Mouse (Mus musculus) heart, postnatal 25 days (tissue): ENCODE data around the gene Tuft1. TPM values are rescaled to one million over a fixed set of nuclear protein-coding genes. Genes with fewer than 3 reads are reported as not detected.
"Not testable (repeated sequence)": the region's sequence is repeated elsewhere in the genome, so short reads cannot be mapped to it uniquely, and the experiment has no call there.

Experiments used
- DNase-seq: peaks from one replicate; pipeline ENCODE4 v3.0.0; 2022; ENCODE audit warnings: low spot score
- intact Hi-C: fragments of 180-260 bp; cut with DNase I; formaldehyde crosslinking; loops from one replicate; pipeline ENCODE4 v1.15.1; 2025
- total RNA-seq, 2 experiments: library from RNA; stranded (reverse); gene quantifications; 2 replicates each; pipeline ENCODE4 v1.2.3; 2021

Gene Tuft1
- 1 to 10 TPM; 2.5 to 3.0 TPM for total RNA-seq

DNA sequence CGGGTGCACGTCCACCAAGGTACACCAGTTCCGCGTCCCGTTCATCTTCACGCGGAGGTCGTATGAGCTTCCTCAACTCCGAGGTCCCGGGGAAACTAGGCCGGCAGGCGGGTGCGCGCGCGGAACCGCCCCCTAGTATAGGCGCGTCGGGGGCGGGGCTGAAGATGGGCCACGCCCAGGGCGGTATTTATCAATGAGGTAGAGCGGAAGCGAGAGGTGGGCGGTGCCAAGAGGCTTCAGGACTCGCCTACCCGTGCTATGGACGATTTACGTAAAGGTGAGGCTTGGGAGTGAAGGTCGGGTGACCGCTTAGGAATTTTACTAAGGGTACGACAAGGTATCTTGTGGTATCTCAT lies at the start of gene Tuft1:
Gene Tuft1, minus strand, starts transcription at position 133 of the 356 bp plus-strand sequence.
- intact Hi-C loops = loop anchor here (5.0 kb wide), 1 partner anchor 94 kb away; no protein-coding TSS in a partner anchor
- DNase-seq = peak; percentile 58

DNA sequence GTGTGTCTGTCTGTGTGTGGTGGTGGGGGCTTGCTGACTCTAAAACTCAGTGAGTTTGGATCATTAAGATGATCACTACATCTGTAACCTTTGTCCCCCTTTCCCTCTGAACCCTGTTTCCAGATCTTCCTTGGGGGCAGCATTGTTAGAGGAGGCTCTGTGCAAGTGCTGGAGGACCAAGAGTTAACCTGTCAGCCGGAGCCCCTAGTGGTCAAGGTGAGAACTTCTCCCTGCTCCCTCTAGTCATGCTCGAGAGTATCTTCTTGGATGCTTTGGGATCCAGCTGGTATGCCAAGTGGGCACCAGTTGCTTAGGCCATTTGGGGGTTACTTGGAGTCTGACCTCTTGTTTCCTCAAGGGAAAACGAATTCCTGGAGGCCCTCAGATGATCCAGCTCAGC lies 44.7 kb upstream of the Tuft1 start:
- not testable (repeated sequence) for DNase-seq
- intact Hi-C loops = loop anchor here (5.0 kb wide), 1 partner anchor 244 kb away; no protein-coding TSS in a partner anchor

GRCm38 (mm10) chr3:94702856-94703255 lies 44.2 kb upstream of the Tuft1 start:
- no peak for DNase-seq
- intact Hi-C loops = loop anchor here (5.0 kb wide), 1 partner anchor 244 kb away; no protein-coding TSS in a partner anchor

DNA sequence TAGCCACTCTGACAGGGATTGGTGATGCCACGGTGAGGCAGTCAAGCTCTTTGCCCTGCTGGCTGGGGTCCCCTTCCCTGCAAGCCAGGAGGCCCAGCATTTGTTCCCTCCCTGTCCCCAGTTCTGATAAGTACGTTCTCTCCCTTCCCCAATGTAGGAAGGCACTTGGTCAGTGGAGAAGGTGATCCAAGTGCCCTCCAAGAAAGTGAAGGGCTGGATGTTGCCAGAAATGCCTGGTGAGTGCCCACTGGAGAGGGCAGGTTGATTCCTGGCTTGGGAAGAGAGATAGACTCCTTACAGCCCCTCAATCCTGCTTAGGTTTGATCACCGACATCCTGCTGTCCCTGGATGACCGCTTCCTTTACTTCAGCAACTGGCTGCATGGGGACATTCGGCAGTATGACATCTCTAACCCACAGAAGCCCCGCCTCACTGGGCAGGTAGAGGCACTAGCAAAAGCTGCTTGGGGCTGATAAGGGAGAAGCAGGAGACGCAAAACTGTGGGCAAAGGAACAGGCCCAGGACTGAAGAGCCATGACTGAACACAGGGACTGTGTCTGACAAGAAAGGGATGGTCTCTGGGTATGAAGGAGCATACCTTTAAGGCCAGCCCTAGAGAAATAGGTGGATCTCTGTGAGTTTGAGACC lies 43.6 kb upstream of the Tuft1 start:
- not testable (repeated sequence) for DNase-seq
- intact Hi-C loops = loop anchor here (5.0 kb wide), 1 partner anchor 245 kb away; no protein-coding TSS in a partner anchor

DNA sequence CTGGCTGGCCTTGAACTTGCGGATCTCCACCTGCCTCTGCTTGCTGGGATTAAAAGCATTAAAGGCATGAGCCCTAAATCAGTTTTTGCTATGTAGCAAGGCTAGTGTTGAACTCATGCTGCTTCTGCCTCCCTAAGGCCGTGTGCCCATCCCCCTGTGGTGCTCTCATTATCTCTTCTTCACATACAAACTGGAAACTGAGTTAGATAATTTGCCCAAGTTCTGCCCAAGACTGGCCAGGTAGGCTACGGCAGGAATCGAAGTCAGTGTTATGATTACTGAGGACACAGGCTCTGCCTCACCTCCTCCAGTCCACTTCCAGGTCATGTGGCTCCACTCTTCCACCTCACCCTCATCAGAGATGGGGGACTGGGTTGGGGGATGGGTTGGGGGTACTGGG lies 37.6 kb upstream of the Tuft1 start:
- intact Hi-C loops = not testable (repeated sequence)

DNA sequence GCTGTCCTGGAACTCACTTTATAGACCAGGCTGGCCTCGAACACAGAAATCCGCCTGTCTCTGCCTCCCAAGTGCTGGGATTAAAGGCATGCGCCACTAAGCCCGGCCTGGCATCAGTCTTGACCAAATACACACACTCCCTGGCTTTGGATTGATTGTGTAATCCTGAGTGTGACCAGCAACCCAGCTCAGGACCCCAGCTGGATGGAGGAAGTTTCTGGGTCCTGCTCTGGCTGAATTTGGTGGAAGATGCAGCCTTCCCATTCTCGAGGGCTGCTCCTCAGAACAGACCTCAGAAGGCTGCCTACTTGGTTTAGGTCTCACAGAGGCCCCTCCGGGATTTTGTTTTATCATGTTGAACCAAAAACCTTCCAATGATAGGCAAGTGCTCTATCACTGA lies 36.9 kb upstream of the Tuft1 start:
- DNase-seq, intact Hi-C loops: not testable (repeated sequence)

More for the DNA sequence above, 37.6 kb upstream of the Tuft1 start:
- DNase-seq = not testable (repeated sequence)

DNA sequence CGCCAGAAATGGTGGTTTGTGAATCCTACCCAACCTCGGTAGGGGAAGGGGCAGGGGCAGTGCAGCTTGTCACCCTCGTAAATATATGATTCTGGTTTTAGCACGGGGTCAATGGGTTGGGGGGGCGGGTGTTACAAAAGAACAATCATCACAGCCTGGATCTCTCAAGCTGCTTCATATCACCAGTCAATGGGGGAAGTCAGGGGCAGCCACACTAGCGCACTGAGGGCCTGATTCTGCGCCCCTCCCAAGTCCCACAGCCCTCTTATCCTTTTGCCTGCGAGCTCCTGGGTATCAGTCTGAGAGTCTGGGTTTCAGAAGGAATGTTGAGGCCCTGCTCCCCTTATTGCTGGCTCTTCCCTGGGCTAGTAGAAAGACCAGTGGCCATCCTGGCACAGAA lies 35.2 kb upstream of the Tuft1 start:
- intact Hi-C loops, DNase-seq: not testable (repeated sequence)

- no peak for DNase-seq
- intact Hi-C loops = no loop called here
These were observed 34.7 kb upstream of the Tuft1 start, which contains the start of gene Selenbp2 for GRCm38 (mm10) chr3:94693329-94693825. Gene Selenbp2, plus strand, starts transcription at chr3:94693556.

GRCm38 (mm10) chr3:94691694-94692093 lies 33.0 kb upstream of the Tuft1 start:
- DNase-seq, intact Hi-C loops: not testable (repeated sequence)

DNA sequence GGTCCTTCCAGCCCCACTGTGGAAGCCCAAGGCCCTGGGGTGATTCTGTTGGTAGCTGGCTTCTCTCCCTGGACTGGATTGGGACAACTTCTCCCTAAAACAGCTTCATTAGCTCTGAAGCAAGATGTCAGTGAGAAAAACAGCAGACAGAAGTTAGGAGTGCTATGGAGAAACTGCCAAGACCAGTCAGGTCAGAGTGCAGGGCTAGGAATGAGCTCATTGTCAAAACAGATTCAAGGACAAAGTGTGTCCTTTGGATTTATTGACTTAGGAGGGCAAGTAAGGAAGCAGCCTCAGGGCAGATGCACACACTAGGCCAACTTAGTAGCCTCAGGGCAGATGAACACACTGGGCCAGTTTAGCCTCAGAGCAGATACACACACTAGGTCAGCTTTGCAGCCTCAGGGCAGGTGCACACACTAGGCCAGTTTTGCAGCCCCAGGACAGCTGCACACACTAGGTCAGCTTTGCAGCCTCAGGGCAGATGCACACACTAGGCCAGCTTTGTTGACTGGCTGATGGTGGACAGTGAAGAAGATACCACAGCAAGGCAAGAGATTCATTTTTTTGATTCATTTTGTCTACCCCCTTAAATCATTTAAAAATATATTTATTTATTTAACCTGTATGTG lies 32.1 kb upstream of the Tuft1 start:
- intact Hi-C loops = no loop called here
- no peak for DNase-seq

DNA sequence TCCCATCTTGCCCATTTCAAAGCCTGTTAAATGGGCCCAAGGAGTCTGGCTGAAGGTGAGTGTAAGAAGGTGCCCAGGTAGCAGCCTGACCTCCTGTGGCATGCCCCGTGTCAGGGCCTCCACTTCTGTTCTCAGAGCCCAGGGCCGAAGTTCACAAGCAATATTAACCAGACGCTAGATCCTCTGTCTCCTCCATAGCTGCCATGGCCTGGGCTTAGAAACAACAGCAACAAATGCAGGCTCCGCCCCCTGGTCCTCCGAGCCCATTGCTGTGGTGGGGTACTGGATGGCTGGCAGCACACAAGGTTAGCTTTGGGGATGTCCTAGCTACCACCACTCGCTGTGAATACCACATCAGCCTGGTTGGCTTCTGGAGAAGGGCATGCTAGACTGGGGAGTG lies 31.5 kb upstream of the Tuft1 start:
- intact Hi-C loops = not testable (repeated sequence)

GRCm38 (mm10) chr3:94689195-94689594 lies 30.5 kb upstream of the Tuft1 start:
- intact Hi-C loops = not testable (repeated sequence)

More for the DNA sequence above, 31.5 kb upstream of the Tuft1 start:
- DNase-seq = not testable (repeated sequence)

DNA sequence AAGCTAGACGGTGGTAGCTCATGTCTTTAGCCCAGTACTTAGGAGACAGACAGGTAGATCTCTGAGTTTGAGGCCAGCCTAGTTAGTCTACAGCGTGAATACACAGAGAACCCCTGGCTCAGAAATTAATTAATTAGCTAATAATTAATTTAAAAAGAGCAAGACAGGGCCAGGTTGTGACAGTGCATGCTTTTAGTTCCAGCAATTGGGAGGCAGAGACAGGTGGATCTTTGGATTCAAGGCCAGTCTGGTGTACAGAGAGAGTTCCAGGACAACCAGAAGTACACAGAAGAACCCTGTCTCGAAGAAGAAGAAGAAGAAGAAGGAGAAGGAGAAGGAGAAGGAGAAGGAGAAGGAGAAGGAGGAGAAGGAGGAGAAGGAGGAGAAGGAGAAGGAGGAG lies 30.0 kb upstream of the Tuft1 start:
- intact Hi-C loops, DNase-seq: not testable (repeated sequence)

More at GRCm38 (mm10) chr3:94689195-94689594, 30.5 kb upstream of the Tuft1 start:
- DNase-seq = not testable (repeated sequence)

DNA sequence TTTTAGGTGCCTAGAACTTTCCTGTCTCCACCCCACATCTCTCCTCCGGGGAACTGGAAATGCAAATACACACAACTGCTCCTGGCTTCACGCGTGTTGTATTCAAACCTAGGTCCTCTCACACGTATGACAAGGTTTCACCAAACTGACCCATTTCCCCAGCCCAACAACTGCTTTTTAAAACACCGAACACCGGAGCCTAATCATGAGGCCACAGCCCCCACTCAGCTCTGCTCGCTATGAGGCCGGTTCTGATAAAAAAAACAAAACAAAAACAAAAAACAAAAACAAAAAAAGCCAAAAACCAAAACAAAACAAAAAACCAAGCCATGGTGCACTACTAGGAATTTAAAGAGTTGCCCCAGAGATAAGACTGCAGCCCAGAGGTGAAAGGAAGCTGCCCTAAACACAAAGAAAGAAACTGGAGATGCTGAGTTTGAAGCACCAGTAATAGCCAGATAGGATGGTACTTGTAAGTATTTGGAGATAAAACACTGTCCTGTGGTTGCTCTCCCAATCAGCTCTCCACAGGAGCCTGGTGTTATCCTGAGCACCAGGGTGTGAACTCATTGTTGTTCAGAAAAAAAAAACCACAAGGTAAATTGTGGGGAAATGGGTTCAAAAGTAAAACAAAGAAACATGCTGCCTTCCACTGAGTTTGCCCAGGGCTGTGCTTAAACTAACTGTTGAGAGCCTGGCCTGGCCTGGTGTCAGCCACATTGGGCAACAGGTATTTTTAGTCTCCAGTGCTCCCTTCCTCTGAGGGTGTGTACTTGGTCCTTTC lies 27.5 kb upstream of the Tuft1 start:
- intact Hi-C loops, DNase-seq: not testable (repeated sequence)

DNA sequence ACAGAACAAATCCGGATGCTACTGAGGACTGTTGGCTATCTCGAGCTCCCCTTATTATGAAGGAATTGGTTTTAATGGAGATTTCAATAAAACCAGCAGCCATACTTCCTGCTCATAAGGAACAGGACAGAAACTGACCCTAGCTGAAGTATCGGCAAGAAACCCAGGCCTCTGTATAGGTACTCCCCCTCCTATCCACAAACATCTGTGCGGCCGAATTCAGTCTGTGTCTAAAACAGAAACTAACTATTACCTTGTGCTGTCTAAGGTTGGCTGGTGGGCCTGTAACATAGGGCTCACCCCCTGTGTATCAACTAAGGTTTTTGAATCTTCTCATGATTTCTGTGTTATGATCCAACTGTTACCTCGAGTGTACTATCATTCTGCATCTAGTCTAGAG lies 25.0 kb upstream of the Tuft1 start:
- intact Hi-C loops = no loop called here
- DNase-seq = no peak

DNA sequence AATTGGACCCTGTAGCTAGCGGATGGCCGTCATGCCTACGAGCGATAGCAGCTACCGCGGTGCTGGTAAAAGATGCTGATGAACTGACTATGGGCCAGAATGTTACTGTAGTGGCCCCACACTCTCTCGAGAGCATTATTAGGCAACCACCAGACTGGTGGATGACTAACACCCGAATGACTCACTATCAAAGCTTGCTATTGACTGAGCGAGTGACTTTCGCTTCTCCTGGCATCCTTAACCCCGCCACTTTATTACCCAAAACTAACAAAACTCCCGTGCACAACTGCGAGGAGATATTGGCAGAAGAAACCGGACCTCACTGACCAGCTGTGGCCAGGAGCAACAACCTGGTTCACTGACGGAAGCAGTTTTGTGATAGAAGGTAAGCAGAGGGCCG lies 22.1 kb upstream of the Tuft1 start:
- intact Hi-C loops = no loop called here
- DNase-seq = peak; percentile 17

DNA sequence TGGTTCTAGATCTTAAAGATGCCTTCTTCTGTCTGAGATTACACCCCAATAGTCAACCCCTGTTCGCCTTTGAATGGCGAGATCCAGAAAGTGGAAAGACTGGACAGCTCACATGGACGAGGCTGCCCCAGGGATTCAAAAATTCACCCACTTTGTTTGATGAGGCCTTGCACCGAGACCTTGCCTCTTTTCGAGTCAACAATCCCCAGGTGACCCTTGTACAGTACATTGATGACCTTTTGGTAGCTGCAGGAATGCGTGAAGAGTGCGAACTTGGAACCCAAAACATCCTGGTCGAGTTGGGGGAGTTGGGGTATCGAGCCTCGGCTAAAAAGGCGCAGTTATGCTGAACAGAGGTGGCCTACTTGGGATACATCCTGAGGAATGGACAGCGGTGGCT lies 21.4 kb upstream of the Tuft1 start:
- intact Hi-C loops, DNase-seq: not testable (repeated sequence)

DNA sequence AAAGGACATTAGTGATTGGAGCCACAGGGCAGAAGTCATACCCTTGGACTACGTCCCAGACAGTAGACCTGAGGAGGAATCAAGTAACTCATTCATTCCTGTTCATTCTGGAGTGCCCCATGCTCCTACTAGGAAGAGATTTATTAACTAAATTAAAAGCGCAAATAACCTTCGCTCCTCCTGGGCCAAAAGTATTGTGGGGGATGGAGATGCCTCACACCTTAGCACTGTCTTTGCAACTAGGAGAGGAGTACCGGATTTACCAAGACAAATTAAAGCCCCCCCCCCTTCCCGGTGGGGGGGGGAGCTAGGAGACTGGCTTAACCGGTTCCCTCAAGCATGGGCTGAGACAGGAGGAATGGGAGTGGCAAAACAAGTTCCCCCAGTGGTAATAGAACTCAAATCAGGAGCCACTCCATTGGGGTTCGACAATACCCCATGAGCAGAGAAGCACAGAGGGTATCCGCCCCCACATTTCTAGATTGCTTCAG lies 20.7 kb upstream of the Tuft1 start:
- no peak for DNase-seq
- intact Hi-C loops = no loop called here

- DNase-seq, intact Hi-C loops: not testable (repeated sequence)
These were observed 16.4 kb upstream of the Tuft1 start for GRCm38 (mm10) chr3:94675101-94675500.

DNA sequence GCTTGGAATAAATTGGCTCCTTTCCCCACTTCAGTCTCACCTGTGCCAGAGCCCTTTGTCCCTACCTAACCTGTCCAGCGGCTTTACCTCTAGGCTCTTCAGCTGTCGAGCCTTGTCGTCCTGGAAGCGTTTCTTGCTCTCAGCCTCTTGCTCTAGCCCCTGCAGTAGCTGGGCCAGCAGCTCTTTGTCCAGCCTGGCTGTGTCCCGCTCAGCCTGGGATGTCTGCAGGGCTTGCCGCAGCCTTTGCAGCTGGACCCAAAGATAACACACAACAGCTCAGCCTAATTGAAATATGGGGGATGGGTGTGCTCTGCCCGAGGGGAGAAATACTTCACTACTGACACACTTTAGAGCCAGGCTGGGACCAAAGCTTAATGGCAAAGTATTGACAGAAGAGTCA lies 7.2 kb upstream of the Tuft1 start:
- intact Hi-C loops, DNase-seq: not testable (repeated sequence)
